Mouse (Mus musculus): ENCODE measurements around the gene Cfap206.
A peak's percentile ranks its signal among the peaks of the same experiment; 100 is the strongest.
"Not testable (repeated sequence)": the region's sequence is repeated elsewhere in the genome, so short reads cannot be mapped to it uniquely, and the experiment has no call there.

Gene Cfap206

DNA sequence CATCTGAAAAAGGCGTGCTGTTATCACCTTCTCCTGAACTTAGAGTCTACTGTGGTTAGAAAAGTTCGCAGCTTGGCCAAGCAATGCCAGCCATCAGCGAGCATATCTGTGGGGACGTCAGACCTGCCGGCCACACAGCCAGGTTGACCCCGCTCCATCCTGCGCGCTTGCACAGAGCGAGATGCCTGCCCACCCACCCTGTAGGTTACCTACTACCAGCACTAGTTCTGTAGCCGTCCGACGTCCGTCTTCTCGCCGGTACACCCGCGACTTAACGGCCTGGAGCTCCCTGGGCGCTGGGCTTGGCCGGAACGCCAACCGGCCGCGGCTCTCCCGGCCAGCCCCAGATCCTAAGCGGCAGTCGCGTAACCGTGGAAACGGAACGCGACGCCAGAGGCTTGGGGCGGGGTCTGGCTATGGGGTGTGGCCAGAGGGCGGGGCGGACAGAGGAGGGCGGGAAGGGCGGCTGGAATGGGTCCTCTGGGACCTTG lies at the start of gene Cfap206:
Gene Cfap206, minus strand, starts transcription at position 356 of the 491 bp plus-strand sequence.
- DNase-seq (ENCODE audit: low read depth in 2 of 2, low spot score in 2 of 2): no peak

DNA sequence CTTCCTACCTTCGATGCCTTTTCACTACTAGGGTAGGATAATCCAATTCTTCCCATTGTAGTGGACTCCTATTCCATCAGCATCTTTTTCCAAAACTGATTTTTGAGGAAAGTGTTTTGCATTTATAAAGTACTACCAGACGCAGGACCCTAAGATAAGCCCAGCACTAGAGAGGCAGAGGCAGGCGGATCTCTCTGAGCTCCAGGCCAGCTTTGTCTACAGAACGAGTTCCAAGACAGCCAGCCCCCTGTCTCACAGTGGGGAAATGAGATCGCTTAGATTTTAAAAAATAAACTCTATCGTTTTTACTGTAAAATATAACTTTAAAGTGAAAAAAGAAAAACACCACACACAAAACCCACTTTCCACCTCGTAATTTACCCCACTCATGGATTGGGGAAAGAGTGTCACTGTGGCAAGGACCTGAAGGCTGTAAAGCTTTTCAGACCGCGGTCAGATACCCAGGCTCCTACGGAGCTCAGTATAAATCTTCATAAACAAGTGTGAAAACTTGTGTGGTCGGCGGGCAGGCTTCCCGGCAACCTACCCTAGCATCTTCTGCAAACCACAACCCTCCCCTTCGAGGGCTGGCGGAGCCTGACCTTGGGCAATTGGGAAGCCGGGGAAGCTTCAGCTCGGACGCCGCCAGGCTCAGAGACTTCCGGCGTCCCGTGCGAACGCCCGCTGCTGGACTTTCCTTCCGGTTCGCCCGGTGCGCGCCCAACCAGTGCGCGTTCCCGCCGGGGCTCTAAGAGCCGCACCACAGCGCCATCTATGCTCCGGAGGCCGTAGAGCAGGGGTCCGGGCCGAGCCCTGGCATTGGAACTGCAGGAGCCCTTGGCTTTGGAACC lies 47.9 kb upstream of the Cfap206 start, which contains the start of gene Smim8:
Gene Smim8, minus strand, starts transcription at position 747 of the 851 bp plus-strand sequence.
- DNase-seq (ENCODE audit: low read depth in 2 of 2, low spot score in 2 of 2): peak; percentile 86 to 88

DNA sequence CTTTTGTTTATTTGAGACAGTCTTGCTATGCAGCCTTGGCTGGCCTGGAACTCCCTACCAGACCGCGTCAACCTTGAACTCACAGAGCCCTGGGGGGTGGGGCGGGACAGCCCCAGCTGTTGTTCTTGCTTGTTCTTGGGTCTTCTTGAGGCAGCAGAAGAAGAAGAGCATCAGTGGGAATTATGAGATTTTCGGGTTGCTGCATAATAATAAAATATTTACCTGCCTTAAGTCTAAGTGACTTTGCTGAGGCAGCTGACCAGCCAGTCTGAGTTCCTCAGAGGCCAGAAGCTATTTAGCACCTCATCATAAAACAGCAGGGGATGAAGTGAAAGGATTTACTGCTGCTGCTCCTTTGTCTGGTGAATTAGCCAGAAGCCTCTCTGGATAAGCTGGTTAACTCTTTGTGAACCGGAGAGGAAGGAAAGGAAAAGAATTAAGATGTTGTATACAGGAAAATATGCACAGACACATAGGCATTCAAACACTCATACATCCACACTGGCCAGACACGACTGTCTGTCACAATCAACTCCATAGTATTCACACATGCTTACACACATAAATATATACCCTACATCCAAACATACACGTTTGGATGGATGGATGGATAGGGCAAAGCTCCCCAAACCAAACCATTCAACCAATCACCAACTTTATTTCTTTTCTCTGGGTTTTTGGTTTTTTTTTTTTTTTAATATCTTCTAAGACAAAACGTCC lies 41.8 kb upstream of the Cfap206 start:
- DNase-seq (ENCODE audit: low read depth in 2 of 2, low spot score in 2 of 2): no peak

DNA sequence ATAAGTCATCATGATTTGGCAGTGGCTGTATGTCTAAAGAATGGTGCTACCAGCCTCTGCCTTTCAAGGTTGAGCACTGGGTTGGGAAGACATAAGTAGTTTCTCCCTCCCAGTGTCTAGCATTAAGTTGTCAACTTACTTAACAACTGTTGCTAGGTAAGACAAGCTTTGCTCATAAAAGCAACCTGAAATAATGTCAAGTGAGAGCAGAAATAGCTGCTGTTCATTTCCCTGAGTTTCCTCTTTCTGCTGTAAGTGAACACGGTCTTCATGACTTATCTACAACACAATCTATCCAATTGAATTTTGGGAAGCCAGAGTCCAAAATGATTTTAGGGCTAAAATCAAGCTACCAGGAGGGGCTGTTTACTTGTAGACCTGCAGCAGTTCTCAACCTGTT lies 26.2 kb upstream of the Cfap206 start, which contains the start of gene Gm136:
Gene Gm136, minus strand, starts transcription at position 101 of the 400 bp plus-strand sequence.
- no peak for DNase-seq (ENCODE audit: low read depth in 2 of 2, low spot score in 2 of 2)

DNA sequence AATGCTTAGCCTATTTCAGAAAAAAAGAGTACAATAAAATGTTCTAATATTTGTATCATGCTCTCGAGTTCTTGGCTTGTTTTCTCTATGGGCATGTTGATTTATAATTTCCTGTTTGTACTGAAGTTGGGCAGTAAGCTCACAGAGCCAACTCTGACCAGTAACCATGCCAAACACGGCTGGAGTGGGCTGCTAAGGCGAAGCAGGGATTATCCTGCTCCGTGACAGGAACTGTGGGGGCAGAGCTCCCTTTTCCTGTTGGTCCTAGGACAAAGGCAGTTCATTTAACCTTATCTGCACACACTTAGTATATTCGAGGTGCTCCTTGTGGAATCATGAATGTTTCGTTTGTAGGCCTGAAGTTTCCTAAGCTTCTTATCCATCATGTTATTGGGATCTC lies 19.2 kb upstream of the Cfap206 start:
- DNase-seq (ENCODE audit: low read depth in 2 of 2, low spot score in 2 of 2): no peak

DNA sequence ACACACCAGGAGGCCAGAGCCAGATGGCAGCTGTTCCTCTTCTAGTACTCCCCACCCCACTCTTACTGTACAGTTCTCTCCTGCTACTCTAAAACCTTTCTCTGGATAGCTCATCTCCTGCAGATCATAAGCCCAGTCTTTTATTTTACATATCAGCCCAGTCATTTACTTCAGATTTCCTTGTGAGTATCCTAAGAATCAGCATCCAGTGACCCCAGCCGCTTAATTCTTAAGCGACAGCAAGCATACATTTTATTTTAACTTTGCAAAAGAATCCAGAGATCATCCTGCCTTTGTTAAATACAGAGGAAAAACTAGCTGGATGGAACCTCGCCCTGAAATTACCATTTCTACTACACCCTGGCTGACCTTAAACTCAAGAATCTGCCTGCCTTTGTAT lies 4.5 kb upstream of the Cfap206 start:
- DNase-seq (ENCODE audit: low read depth in 2 of 2, low spot score in 2 of 2): no peak

DNA sequence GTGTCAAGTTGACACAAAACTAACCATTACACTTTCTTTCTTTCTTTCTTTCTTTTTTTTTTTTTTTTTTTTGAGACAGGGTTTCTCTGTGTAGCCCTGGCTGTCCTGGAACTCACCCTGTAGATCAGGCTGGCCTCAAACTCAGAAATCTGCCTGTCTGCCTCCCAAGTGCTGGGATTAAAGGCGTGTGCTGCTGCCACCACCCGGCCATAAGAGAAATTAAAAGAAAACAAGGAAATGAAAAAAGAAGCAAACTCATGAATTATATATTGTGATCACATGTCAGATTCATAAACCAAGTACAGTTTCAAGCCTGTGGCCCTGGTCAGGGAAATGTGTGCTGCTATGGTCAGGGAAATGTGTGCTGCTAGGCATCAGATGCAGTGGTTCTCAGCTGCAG lies 3.4 kb upstream of the Cfap206 start:
- DNase-seq (ENCODE audit: low read depth in 2 of 2, low spot score in 2 of 2): not testable (repeated sequence)

DNA sequence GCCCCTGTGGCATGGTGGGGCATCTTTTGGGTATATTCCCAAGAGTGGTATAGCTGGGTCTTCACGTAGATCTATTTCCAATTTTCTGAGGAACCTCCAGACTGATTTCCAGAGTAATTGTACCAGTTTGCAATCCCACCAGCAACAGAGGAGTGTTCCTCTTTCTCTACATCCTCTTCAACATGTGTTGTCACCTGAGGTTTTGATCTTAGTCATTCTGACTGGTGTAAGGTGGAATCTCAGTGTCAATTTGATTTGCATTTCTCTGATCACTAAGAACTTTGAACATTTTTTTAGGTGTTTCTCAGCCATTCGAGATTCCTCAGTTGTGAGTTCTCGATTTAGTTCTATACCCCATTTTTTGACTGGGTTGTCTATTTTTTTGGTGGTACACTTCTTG lies 4.3 kb downstream of the Cfap206 start:
- not testable (repeated sequence) for DNase-seq (ENCODE audit: low read depth in 2 of 2, low spot score in 2 of 2)

DNA sequence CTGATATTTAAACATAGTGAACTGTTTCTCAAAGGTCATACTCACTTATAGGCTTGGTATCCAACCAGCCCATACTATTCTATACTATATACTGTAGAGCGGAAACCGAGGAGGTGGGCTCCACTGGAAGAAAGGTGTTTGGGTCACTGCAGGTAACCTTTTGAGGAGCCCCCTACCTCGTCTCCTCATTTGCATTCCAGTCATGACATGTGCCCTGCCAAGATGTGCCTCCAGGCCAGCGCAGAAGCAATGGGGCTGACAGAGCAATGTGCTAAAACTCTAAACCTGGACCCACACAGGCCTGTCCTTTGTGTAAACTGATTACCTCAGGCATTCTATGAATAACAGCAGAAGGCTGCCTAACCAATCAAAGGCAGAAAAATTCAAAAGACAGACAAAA lies 5.7 kb downstream of the Cfap206 start:
- no peak for DNase-seq (ENCODE audit: low read depth in 2 of 2, low spot score in 2 of 2)

DNA sequence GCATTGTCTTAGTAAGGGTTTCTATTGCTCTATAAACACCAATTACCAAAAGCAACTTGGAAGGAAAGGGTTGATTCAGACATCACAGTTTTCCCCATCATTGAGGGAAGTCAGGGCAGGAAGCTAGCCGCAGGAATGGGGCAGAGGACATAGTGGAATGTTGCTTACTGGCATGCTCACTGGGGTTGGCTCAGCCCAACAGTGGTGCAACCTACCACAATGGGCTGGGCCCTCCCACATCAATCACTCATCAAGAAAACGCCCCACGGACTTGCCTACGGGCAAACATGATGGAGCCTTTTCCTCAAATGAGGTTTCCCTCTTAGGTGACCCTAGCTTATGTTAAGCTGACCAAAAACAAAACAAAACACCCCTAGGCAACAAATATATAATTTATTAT lies 6.8 kb downstream of the Cfap206 start:
- DNase-seq (ENCODE audit: low read depth in 2 of 2, low spot score in 2 of 2): no peak

DNA sequence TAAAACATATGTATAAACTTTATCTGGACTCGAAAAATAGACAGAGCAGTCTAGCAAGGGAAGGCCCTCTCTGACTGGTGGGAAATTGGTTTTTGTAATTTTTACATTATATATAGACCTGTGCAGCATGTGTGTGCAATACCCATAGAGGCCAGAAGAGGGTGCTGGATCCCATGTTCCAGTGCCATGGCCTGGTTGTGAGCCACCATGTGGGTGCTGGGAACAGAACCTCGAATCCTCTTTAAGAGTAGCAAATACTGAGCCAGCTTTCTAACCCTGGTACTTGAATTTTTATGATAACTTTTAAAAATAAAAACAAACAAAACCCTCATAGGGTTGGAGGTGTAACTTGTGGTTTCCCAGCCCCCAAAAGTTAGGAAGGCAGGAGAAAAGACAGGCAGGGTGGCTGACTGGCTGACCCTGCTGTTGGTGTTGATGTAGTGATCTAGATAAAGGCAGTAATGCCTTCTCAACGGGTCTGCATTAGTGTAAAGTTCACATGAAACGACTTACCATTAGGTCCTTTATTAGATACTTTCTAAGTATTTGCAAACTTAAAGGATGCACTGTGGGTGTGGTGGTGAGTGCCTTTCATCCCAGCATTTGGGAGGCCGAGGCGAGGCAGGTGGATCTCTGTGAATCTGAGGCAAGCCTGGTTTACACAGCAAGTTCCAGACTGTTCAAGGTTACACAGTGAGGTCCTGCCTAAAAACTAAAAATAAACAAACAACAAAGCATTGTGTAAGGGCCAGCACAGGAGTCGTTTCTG lies 9.7 kb downstream of the Cfap206 start:
- DNase-seq (ENCODE audit: low read depth in 2 of 2, low spot score in 2 of 2): no peak

DNA sequence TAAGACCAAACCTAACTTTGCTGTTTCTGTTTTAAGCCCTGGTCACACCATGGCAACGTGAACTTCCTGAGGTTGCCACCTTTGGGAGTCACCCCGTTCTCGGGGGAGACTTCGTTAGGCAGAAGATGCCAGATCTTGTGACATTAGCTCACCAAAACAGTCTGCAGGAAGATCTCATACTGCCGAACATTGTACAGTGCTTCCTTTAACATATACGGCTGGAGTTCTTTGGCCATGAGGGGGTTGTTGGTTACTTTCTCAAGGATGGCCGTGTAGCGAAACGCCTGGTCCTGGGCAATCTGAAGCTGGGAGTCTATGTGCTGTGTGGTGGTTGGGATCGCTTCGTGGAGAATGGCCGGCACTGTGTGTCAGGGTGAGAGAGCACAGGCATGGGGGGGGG lies 10.6 kb downstream of the Cfap206 start:
- DNase-seq (ENCODE audit: low read depth in 2 of 2, low spot score in 2 of 2): no peak

DNA sequence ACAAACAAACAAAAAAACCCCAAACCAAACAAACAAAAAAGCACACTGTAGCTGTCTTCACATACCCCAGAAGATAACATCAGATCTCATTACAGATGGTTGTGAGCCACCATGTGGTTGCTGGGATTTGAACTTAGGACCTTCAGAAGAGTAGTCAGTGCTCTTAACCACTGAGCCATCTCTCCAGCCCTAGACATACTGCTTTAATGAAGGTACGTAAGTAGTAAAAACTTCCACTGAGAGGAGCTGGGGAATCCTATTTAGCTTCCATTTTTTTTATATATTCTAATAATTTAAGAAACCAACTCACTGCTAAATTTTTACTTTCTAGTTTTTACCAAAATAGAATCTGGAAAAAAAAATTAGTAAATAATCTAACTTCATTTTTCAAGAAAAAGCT lies 14.9 kb downstream of the Cfap206 start:
- DNase-seq (ENCODE audit: low read depth in 2 of 2, low spot score in 2 of 2): no peak

DNA sequence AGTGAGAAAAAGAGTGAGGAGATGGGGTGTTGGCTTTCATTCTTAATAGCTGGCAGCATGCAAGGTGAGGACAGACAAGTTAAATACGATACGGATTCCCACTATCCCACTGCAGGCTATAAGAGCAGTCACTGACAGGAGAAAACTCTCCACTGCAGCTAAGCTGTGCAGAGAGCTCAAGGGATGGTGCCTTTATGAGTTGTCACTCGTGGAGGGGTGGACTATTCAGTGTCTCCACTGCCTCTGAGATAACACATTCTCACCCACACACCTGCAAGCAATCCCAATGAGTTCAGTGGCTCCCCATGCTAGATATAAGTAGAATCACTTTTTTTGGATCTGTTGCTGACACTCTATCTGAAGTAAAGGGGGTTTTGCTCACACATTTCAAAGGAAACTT lies 21.9 kb downstream of the Cfap206 start:
- no peak for DNase-seq (ENCODE audit: low read depth in 2 of 2, low spot score in 2 of 2)

DNA sequence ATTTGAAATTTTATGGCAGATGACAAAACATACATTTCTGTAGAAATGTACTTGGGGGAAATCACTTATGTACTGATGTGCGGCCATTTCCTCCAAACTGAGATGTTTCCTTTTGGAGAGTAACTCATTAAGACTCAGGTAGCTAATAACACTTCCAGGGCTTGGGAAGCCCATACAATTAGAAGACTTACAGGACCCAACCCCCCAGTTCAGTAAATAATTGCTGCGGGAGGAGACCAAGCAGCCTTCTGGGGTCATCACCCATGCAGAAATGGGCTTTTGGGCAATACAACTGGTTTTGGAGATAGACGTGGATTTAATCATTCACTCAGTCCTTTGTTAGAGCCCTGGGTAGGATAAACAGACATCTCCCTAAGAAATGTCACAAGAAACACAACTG lies 22.8 kb downstream of the Cfap206 start:
- no peak for DNase-seq (ENCODE audit: low read depth in 2 of 2, low spot score in 2 of 2)

DNA sequence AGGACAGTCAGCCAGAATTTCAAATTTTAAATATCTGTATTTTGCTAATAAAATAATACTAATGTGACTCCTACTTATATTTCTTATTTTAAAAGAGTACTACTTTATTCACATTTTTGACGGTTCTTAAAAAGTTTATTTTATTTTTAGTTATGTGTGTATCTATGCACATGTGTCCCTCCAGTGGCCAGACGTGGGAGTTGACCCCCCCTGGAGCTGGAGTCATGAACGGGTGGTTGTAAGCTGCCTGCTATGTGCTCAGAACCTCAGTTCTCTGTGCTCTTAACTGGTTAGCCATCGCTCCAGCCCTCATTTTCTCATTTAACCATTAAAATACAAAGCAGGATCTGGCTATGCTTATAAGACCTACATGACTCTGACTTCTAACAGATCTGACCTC lies 27.0 kb downstream of the Cfap206 start:
- no peak for DNase-seq (ENCODE audit: low read depth in 2 of 2, low spot score in 2 of 2)

DNA sequence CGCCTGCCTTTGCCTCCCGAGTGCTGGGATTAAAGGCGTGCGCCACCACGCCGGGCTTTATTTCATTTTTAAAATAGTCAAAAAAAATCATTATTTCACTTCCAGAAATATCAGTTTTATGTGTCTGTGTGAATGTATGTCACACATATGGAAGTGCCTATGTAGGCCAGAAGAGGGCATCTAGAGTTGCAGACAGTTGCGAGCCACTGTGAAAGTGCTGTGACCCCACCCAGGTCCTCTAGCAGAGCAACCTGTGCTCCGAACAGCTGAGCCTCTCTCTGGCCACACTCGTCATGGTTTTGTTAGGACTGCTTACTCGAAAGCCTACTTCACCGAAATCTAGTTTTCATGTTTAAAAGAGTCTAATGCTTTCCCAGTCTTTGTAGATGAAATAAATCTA lies 27.8 kb downstream of the Cfap206 start:
- no peak for DNase-seq (ENCODE audit: low read depth in 2 of 2, low spot score in 2 of 2)

DNA sequence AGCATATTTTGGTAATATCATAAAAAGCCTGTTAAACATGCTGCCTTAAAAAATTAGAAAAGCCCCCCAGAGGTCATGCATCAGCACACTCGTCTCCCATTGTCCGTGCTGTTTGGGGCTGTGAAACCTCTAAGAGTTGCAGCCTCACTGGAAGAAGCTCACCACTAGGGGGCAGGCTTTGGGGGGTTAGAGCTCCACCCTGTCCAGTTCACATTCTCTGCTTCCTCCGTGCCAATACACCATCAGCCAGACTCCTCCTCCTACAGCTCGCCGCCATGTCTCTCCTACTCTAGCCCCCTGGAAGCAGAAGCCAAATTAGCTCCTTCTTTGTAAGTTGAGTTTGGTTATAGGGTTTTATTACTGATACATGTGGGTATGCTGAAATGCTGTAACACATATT lies 28.5 kb downstream of the Cfap206 start:
- peak; percentile 57 to 70 for DNase-seq (ENCODE audit: low read depth in 2 of 2, low spot score in 2 of 2)

DNA sequence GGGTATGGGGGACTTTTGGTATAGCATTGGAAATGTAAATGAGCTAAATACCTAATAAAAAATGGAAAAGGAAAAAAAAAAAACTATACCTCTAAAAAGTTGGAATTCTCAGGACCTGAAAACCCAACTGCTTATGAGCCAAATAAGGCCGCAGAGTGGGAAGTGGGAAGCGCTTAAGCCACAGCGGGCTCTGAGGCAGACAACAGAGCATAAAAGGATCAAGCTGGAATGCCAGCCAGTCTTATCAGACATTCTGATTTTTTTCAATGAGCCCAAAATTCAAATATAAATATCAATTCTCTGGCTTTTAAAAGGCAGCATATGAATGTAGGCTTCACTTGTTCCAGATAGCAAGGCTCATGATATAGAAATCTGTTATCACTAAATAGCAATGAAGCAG lies 42.0 kb downstream of the Cfap206 start:
- DNase-seq (ENCODE audit: low read depth in 2 of 2, low spot score in 2 of 2): no peak

DNA sequence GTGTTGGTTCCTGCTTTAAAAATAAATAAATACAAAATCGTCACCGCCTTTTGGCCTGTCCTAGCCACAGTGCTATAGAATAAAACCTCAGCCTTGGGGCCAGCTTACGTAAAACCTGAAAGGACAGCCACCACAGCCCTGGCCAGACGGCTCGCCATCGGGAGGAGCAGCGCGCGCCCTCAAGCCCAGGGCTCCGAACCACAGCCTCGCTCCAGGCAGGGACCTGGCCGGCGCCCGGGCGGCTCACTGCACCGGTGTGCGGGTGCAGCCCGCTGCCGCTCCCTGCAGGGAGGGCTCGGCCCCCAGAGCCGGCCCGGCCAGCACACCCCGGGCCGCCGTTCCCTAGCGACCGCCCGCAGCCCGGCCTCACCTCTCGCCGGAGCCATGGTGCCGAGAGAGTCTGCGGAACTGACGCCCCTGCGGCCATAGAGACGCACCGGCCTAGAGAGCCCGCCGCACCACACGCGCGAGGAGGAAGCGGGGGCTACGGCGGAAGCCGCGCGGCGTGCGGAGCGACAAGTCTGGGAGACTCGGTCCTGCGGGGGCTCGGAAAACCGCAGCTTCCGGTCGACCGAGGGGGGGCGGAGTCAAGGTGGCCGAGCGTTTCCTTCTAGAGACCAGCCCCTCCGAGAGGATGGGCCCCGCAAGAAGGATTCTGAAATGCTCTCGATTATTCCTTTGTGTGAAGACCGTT lies 43.0 kb downstream of the Cfap206 start, which contains the start of gene Slc35a1:
Gene Slc35a1, minus strand, starts transcription at position 565 of the 694 bp plus-strand sequence.
- peak; percentile 84 to 85 for DNase-seq (ENCODE audit: low read depth in 2 of 2, low spot score in 2 of 2)

DNA sequence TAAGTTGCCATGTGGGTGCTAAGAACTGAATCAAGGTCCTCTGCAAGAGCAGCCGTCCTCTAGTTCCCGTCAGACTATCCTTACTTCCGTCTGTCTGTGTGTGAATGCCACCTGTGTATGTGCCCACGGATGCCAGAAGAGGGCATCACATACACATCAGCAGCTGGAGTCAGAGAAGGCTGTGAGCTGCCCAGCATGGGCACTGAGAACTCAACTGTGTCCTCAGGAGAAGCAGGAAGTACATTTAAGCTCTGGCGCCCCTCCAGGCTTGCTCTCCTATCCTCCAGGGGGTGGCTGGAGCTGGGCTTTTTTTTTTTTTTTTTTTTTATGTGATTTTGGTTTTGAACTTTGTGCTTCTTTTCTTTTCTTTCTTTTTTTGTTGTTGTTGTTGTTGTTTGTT lies 49.5 kb downstream of the Cfap206 start:
- no peak for DNase-seq (ENCODE audit: low read depth in 2 of 2, low spot score in 2 of 2)
